Mouse (Mus musculus) G1E (cell line): ENCODE data around the gene Otx2.
"Not testable (repeated sequence)": the region's sequence is repeated elsewhere in the genome, so short reads cannot be mapped to it uniquely, and the experiment has no call there.

Experiments
- CTCF ChIP-seq: IDR thresholded peaks from 2 replicates; pipeline ENCODE4 v1.5.1; 2012; ENCODE audit warnings: low read depth, low read length, inconsistent platforms, mixed read lengths
- GATA1 ChIP-seq: IDR thresholded peaks from 2 replicates; pipeline ENCODE4 v1.6.1; 2012; ENCODE audit warnings: borderline replicate concordance, low read length, inconsistent platforms, mixed read lengths

DNA sequence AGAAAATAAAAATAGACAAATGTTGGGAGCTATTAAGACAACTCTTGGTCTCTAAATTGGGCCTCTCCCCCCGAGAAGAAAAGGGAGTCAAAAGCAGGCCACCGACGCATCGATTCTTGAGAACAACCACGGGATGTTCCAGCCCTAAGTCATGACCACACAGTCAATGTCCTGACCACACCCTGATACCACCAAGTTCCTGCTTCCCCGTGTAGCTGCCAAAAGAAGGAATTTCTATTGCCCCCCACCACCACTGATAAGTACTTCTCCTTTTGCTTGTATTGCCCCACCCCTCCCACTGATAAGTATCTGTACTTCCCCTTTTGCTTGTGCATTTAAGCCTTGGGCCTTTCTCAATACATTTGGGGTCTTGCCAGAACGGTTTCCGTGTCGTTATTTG lies 50.9 kb downstream of the Otx2 start:
- not testable (repeated sequence) for TF ChIP-seq CTCF, GATA1
